Mouse (Mus musculus) spleen, adult 2 months (tissue): ENCODE measurements around the gene Myo1d.

Experiments
- CTCF ChIP-seq: fragments of 200-500 bp; IDR thresholded peaks from 2 replicates; pipeline ENCODE4 v1.5.1; 2011; ENCODE audit warnings: mild to moderate bottlenecking, inconsistent platforms; ENCODE audit not compliant: insufficient read depth, insufficient read length, insufficient replicate concordance; ENCODE audit errors: extremely low read depth
- POLR2A ChIP-seq: fragments of 200-500 bp; IDR thresholded peaks from 2 replicates; pipeline ENCODE4 v1.6.1; 2011; ENCODE audit warnings: low read depth, low read length, inconsistent platforms

- TF ChIP-seq CTCF: no peak
- no peak for TF ChIP-seq POLR2A
Measured at GRCm38 (mm10) chr11:80821296-80821695, 41.5 kb upstream of the Myo1d start.
